ENCODE assay signal across 10 mouse cellular contexts in the genomic region with DNA sequence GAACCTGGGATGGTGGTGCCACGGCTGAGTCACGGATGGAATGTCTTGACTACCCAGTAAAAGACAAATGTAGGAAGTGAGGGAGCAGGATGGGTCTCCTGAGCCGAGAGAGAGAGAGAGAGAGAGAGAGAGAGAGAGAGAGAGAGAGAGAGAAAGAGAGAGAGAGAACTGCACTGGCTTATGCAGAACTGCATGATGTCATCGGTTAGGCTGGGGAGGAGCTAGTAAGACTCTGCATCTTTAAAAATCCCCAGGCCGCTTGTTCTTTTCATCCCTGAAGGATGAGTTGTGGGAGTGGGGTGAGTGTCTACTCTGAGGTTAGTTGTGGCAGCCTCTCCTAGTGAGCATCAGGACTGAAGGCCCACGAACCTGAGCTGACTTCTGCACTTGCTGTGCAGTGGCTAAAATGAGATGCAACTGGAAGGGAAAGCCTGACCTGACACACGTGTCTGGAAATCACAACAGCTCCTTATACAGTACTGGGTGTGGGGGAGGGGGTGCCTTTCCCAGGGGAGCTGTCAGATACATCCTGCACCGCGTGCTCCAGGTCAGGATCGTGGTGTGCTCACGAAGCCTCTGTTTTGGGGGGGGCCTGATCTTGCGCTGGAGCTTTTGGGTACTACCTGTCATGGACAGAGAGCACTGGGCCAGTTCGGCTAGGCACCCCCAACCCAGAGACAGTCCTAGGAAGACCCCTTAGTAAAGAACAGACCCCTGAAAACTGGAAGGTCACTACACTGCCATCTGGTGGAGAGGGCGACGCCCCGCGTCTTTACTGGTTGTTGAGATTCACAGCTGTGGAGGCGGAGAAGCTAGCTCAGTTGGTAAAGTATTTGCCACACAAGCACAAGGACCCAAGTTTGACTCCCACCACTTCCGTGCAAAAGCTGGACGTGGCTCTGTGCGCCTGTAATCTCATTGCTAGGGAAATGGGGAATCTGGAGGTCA. TPM values are rescaled to one million over a fixed set of nuclear protein-coding genes. Genes with fewer than 3 reads are reported as not detected.
DNase-seq lines count a peak whose midpoint lies in the region; ATAC-seq and TF ChIP-seq lines count a peak whose summit lies in the region.
"Had no signal": no experiment of that assay in that cellular context is flagged by ENCODE, and none has a peak within 500 bp of the region (broad histone marks: within the 10 kb centered on the region; RNA-seq: fewer than 3 reads in every experiment).

No protein-coding gene starts in this region.

- no peak for DNase-seq in heart, adult 2 months
- peak; percentile 49 for DNase-seq in midbrain, embryonic 10.5 days (ENCODE audit: low spot score)
- peak; percentile 56 for DNase-seq in thymus, postnatal 0 days (ENCODE audit: low spot score)
- DNase-seq in B cell, adult 2 months: no peak
- no peak for DNase-seq in cerebellum, adult 11 months

- TF ChIP-seq POLR2A in heart, adult 2 months (IDR thresholded peaks at IDR 0.05; ENCODE audit: insufficient read depth, low read depth, low read length): no peak

- intact Hi-C loops in heart, adult 2 months (cut with DNase I): no loop called here

- H3K4me1 ChIP-seq in heart, adult 2 months (ENCODE audit: control insufficient read depth, insufficient read depth, low read length): peaks cover 12% of the 10 kb centered on the region
- peaks cover 2% of the 10 kb centered on the region; the same call in 1 of the 2 replicates for H3K4me1 ChIP-seq in heart, embryonic 11.5 days (ENCODE audit: control insufficient read depth, insufficient read depth, low read length)
- H3K4me1 ChIP-seq in midbrain, embryonic 10.5 days: peaks cover 13% of the 10 kb centered on the region; the same call in 1 of the 2 replicates
- no peaks in the 10 kb centered on the region for H3K4me1 ChIP-seq in midbrain, embryonic 15.5 days
- H3K4me1 ChIP-seq in hindbrain, embryonic 13.5 days (replicated peaks): peaks cover 10% of the 10 kb centered on the region

- no peak for ATAC-seq in heart, embryonic 11.5 days (replicated peaks; ENCODE audit: insufficient number of reproducible peaks, low FRiP score, low TSS enrichment)
- no peak; the same call in 1 of the 2 replicates for ATAC-seq in midbrain, embryonic 15.5 days (replicated peaks)
- ATAC-seq in hindbrain, embryonic 13.5 days (ENCODE audit: low FRiP score): peak; percentile 58; the same call in 1 of the 2 replicates

- H3K4me2 ChIP-seq in heart, embryonic 11.5 days: no peak overlapping the region
- no peak overlapping the region for H3K4me2 ChIP-seq in midbrain, embryonic 15.5 days
- no peak overlapping the region for H3K4me2 ChIP-seq in hindbrain, embryonic 13.5 days
- H3K4me2 ChIP-seq: heart, embryonic 13.5 days had no signal

- TF ChIP-seq EP300 in heart, adult 2 months (IDR thresholded peaks at IDR 0.05; ENCODE audit: insufficient read depth, low read depth, low read length): no peak

- H3K27me3 ChIP-seq in heart, adult 2 months (ENCODE audit: control insufficient read depth, insufficient read depth, low read length): no peaks in the 10 kb centered on the region
- peaks cover 8% of the 10 kb centered on the region; the same call in 1 of the 2 replicates for H3K27me3 ChIP-seq in heart, embryonic 11.5 days (ENCODE audit: control insufficient read depth, insufficient read depth, low read length)
- H3K27me3 ChIP-seq in midbrain, embryonic 10.5 days (ENCODE audit: low read depth, poor library complexity, severe bottlenecking): peaks cover 23% of the 10 kb centered on the region
- H3K27me3 ChIP-seq in midbrain, embryonic 15.5 days (replicated peaks): no peaks in the 10 kb centered on the region
- peaks cover 8% of the 10 kb centered on the region; the same call in 1 of the 2 replicates for H3K27me3 ChIP-seq in hindbrain, embryonic 13.5 days

- H3K4me3 ChIP-seq in heart, adult 2 months: no peak overlapping the region
- H3K4me3 ChIP-seq in heart, embryonic 11.5 days (ENCODE audit: low read depth, low read length): no peak overlapping the region
- H3K4me3 ChIP-seq in midbrain, embryonic 10.5 days: no peak overlapping the region
- H3K4me3 ChIP-seq in midbrain, embryonic 15.5 days: no peak overlapping the region
- no peak overlapping the region for H3K4me3 ChIP-seq in hindbrain, embryonic 13.5 days
- H3K4me3 ChIP-seq: heart, embryonic 13.5 days had no signal

- no peaks in the 10 kb centered on the region for H3K9me3 ChIP-seq in heart, embryonic 11.5 days (replicated peaks; ENCODE audit: control insufficient read depth, low read length)
- H3K9me3 ChIP-seq in midbrain, embryonic 10.5 days (replicated peaks): no peaks in the 10 kb centered on the region
- H3K9me3 ChIP-seq in midbrain, embryonic 15.5 days: no peaks in the 10 kb centered on the region
- H3K9me3 ChIP-seq in hindbrain, embryonic 13.5 days: no peaks in the 10 kb centered on the region
- H3K9me3 ChIP-seq: heart, embryonic 13.5 days had no signal

- H3K27ac ChIP-seq in heart, adult 2 months: no peak overlapping the region
- no peak overlapping the region for H3K27ac ChIP-seq in heart, embryonic 11.5 days (ENCODE audit: low read depth, low read length)
- no peak overlapping the region for H3K27ac ChIP-seq in midbrain, embryonic 10.5 days (replicated peaks)
- H3K27ac ChIP-seq in midbrain, embryonic 15.5 days: no peak overlapping the region
- no peak overlapping the region for H3K27ac ChIP-seq in hindbrain, embryonic 13.5 days
- H3K27ac ChIP-seq: heart, embryonic 13.5 days had no signal

- no peaks in the 10 kb centered on the region for H3K36me3 ChIP-seq in heart, adult 2 months (ENCODE audit: control insufficient read depth, insufficient read depth, low read length)
- H3K36me3 ChIP-seq in heart, embryonic 11.5 days (ENCODE audit: control insufficient read depth, insufficient read depth, low read length): no peaks in the 10 kb centered on the region
- H3K36me3 ChIP-seq in midbrain, embryonic 10.5 days: no peaks in the 10 kb centered on the region
- no peaks in the 10 kb centered on the region for H3K36me3 ChIP-seq in midbrain, embryonic 15.5 days (replicated peaks)
- no peaks in the 10 kb centered on the region for H3K36me3 ChIP-seq in hindbrain, embryonic 13.5 days
- H3K36me3 ChIP-seq: heart, embryonic 13.5 days had no signal

- peak; percentile 57 for TF ChIP-seq CTCF in heart, adult 2 months (IDR thresholded peaks at IDR 0.05)

- no peaks in the 10 kb centered on the region for H3K79me2 ChIP-seq in heart, adult 2 months (replicated peaks; ENCODE audit: control insufficient read depth, insufficient read depth, low read length)

- WGBS in heart, adult 2 months: 51% methylated on average over 21 of the region's 21 CpGs
- 44% methylated on average over 21 of the region's 21 CpGs for WGBS in heart, embryonic 11.5 days (ENCODE audit: insufficient replicate concordance)
- 54% methylated on average over 21 of the region's 21 CpGs for WGBS in midbrain, embryonic 10.5 days
- WGBS in midbrain, embryonic 15.5 days: 48% methylated on average over 21 of the region's 21 CpGs
- WGBS in hindbrain, embryonic 13.5 days: 46% methylated on average over 21 of the region's 21 CpGs

- H3K9ac ChIP-seq in heart, adult 2 months (ENCODE audit: low read depth, low read length): no peak overlapping the region
- H3K9ac ChIP-seq in heart, embryonic 11.5 days (ENCODE audit: low read depth, low read length): no peak overlapping the region
- no peak overlapping the region for H3K9ac ChIP-seq in midbrain, embryonic 15.5 days
- no peak overlapping the region for H3K9ac ChIP-seq in hindbrain, embryonic 13.5 days
- H3K9ac ChIP-seq: heart, embryonic 13.5 days had no signal

RNA-seq across cellular contexts. Expression of a gene that starts 16.8 kb away (rescaled TPM):
- under 1 TPM; 0.08 to 0.11 TPM for total RNA-seq in heart, adult 2 months (2021)
- 0.33 TPM in 1 of 2 replicates, not detected in the other for polyA plus RNA-seq in heart, adult 2 months (2012; rRNA removed)
- polyA plus RNA-seq in heart, embryonic 11.5 days (2014; fragmentation: Nextera tagmentation; extraction: Ambion mirVana): 0.13 and 0.31 TPM in 2 replicates
- polyA plus RNA-seq in midbrain, embryonic 10.5 days (2016; fragmentation: Nextera tagmentation; extraction: Ambion mirVana): 0.94 and 0.98 TPM in 2 replicates
- 0.62 TPM in 1 of 2 replicates, not detected in the other for polyA plus RNA-seq in midbrain, embryonic 15.5 days (2015; fragmentation: Nextera tagmentation; extraction: Ambion mirVana)
- not detected in 2 replicates for polyA plus RNA-seq in hindbrain, embryonic 13.5 days (2015; fragmentation: Nextera tagmentation; extraction: Ambion mirVana)
- polyA plus RNA-seq in thymus, postnatal 0 days (2015; fragmentation: Nextera tagmentation; extraction: Ambion mirVana): 54.0 and 60.0 TPM in 2 replicates
- polyA plus RNA-seq: liver, embryonic 16.5 days had no signal

Comparison
In these comparisons a context has a peak if more than half of its experiments do, and no peak if none do; other contexts are left out.
1. DNase-seq: peak in midbrain, embryonic 10.5 days (single experiment) and thymus, postnatal 0 days (single experiment); none in heart, adult 2 months (0 of 2), B cell, adult 2 months (0 of 2) and cerebellum, adult 11 months (single experiment).
2. RNA of a gene that starts 16.8 kb away (polyA plus RNA-seq): 54.0 to 60.0 TPM in thymus, postnatal 0 days; 0.94 to 0.98 TPM in midbrain, embryonic 10.5 days, 0.62 TPM in midbrain, embryonic 15.5 days, 0.33 TPM in heart, adult 2 months, 0.13 to 0.31 TPM in heart, embryonic 11.5 days and not detected in hindbrain, embryonic 13.5 days; every median in the first group is over 10 times any median in the second.